8 mouse cellular contexts compared by ENCODE assay signal in genomic region chr6:59023455-59024163, GRCm38 (mm10). TPM values are rescaled to one million over a fixed set of nuclear protein-coding genes. Genes with fewer than 3 reads are reported as not detected.
A peak's percentile ranks its signal among the peaks of the same experiment; 100 is the strongest.
DNase-seq lines count a peak whose midpoint lies in the region; ATAC-seq and TF ChIP-seq lines count a peak whose summit lies in the region.

No protein-coding gene starts in this region.

- peak overlapping the region; percentile 72 for H3K9ac ChIP-seq in heart, embryonic 11.5 days (ENCODE audit: low read depth, low read length)
- H3K9ac ChIP-seq in heart, embryonic 16.5 days (ENCODE audit: low read length) = peak overlapping the region; percentile 74
- H3K9ac ChIP-seq in liver, embryonic 16.5 days (ENCODE audit: low read depth, low read length) = no peak overlapping the region; the same call in 1 of the 2 replicates

- no peak for DNase-seq in heart, postnatal 14 days
- no peak for DNase-seq in thymus, postnatal 25 days
- DNase-seq in left cerebral cortex, postnatal 25 days (ENCODE audit: low spot score in 2 of 2) = no peak
- no peak for DNase-seq in thymus, postnatal 14 days

- H3K36me3 ChIP-seq in heart, embryonic 11.5 days (ENCODE audit: control insufficient read depth, insufficient read depth, low read length) = no peaks in the 10 kb centered on the region
- H3K36me3 ChIP-seq in heart, embryonic 16.5 days (ENCODE audit: control insufficient read depth, insufficient read depth) = no peaks in the 10 kb centered on the region
- H3K36me3 ChIP-seq in liver, embryonic 16.5 days (ENCODE audit: control insufficient read depth, insufficient read depth) = no peaks in the 10 kb centered on the region

- peak overlapping the region; percentile 62 for H3K4me3 ChIP-seq in heart, embryonic 11.5 days (ENCODE audit: low read depth, low read length)
- peak overlapping the region; percentile 57 for H3K4me3 ChIP-seq in bone marrow, adult 2 months (replicated peaks; ENCODE audit: control insufficient read depth, low read depth, low read length)
- H3K4me3 ChIP-seq in heart, embryonic 16.5 days (ENCODE audit: low read length) = peak overlapping the region; percentile 69
- H3K4me3 ChIP-seq in liver, embryonic 16.5 days (ENCODE audit: low read depth, low read length) = peak overlapping the region; percentile 62

- TF ChIP-seq CTCF in bone marrow, adult 2 months (IDR thresholded peaks at IDR 0.05; ENCODE audit: control insufficient read depth, insufficient read depth, low read length) = no peak

- peak overlapping the region; percentile 66; the same call in 1 of the 2 replicates for H3K27ac ChIP-seq in heart, embryonic 11.5 days (ENCODE audit: low read depth, low read length)
- H3K27ac ChIP-seq in bone marrow, adult 2 months (ENCODE audit: control insufficient read depth, insufficient read depth, low read depth, low read length, poor library complexity) = no peak overlapping the region
- peak overlapping the region; percentile 90 for H3K27ac ChIP-seq in heart, embryonic 16.5 days (ENCODE audit: low read length)
- H3K27ac ChIP-seq in liver, embryonic 16.5 days (ENCODE audit: low read length) = peak overlapping the region; percentile 55

- WGBS in heart, embryonic 11.5 days (ENCODE audit: insufficient replicate concordance) = 44% methylated on average over 6 of the region's 6 CpGs
- 43% methylated on average over 6 of the region's 6 CpGs for WGBS in bone marrow, adult 2 months
- WGBS in heart, embryonic 16.5 days = 38% methylated on average over 6 of the region's 6 CpGs
- 30% methylated on average over 6 of the region's 6 CpGs for WGBS in liver, embryonic 16.5 days (ENCODE audit: insufficient replicate concordance)

- H3K4me2 ChIP-seq in heart, embryonic 11.5 days = peak overlapping the region; percentile 68
- H3K4me2 ChIP-seq in heart, embryonic 16.5 days (ENCODE audit: low read depth, low read length) = peak overlapping the region; percentile 69
- H3K4me2 ChIP-seq in liver, embryonic 16.5 days (ENCODE audit: low read depth, low read length) = peak overlapping the region; percentile 57

- ATAC-seq in heart, embryonic 11.5 days (replicated peaks; ENCODE audit: insufficient number of reproducible peaks, low FRiP score, low TSS enrichment) = no peak
- no peak for ATAC-seq in heart, embryonic 16.5 days (replicated peaks; ENCODE audit: extremely low read depth, insufficient read depth, low FRiP score)
- ATAC-seq in liver, embryonic 16.5 days (ENCODE audit: low read depth) = no peak

- H3K4me1 ChIP-seq in heart, embryonic 11.5 days (ENCODE audit: control insufficient read depth, insufficient read depth, low read length) = 0 out of 2 replicates have a peak, but pooled peaks cover 2% of the 10 kb centered on the region
- H3K4me1 ChIP-seq in bone marrow, adult 2 months (ENCODE audit: control insufficient read depth, insufficient read depth, low read length) = no peaks in the 10 kb centered on the region
- H3K4me1 ChIP-seq in heart, embryonic 16.5 days (ENCODE audit: control insufficient read depth, insufficient read depth, low read length) = peaks cover 8% of the 10 kb centered on the region; the same call in 1 of the 2 replicates
- H3K4me1 ChIP-seq in liver, embryonic 16.5 days (ENCODE audit: control insufficient read depth, low read depth, low read length) = no peaks in the 10 kb centered on the region

- intact Hi-C loops in heart, postnatal 14 days (cut with DNase I) = loop anchor here (5.0 kb wide), 1 partner anchor 184 kb away; the partner anchor contains the start of gene Tigd2
- intact Hi-C loops in left cerebral cortex, postnatal 25 days (cut with DNase I) = loop anchor here (2.0 to 5.0 kb wide), 2 partner anchors 157 to 191 kb away; partner anchors contain the start of gene Herc3

- no peaks in the 10 kb centered on the region for H3K27me3 ChIP-seq in heart, embryonic 11.5 days (ENCODE audit: control insufficient read depth, insufficient read depth, low read length)
- no peaks in the 10 kb centered on the region for H3K27me3 ChIP-seq in heart, embryonic 16.5 days (ENCODE audit: control insufficient read depth, insufficient read depth, low read length)
- H3K27me3 ChIP-seq in liver, embryonic 16.5 days (ENCODE audit: control insufficient read depth, insufficient read depth, low read depth, low read length) = no peaks in the 10 kb centered on the region

- H3K9me3 ChIP-seq in heart, embryonic 11.5 days (replicated peaks; ENCODE audit: control insufficient read depth, low read length) = no peaks in the 10 kb centered on the region
- no peaks in the 10 kb centered on the region for H3K9me3 ChIP-seq in heart, embryonic 16.5 days (replicated peaks; ENCODE audit: control insufficient read depth, low read length)
- H3K9me3 ChIP-seq in liver, embryonic 16.5 days (replicated peaks; ENCODE audit: control insufficient read depth, low read length) = no peaks in the 10 kb centered on the region

- no peak for TF ChIP-seq POLR2A in bone marrow, adult 2 months (IDR thresholded peaks at IDR 0.05; ENCODE audit: borderline replicate concordance, control insufficient read depth, low read depth, low read length)

RNA-seq across cellular contexts. Expression of gene Fam13a, which starts 0.7 kb away (rescaled TPM):
- polyA plus RNA-seq in heart, embryonic 11.5 days (2014; fragmentation: Nextera tagmentation; extraction: Ambion mirVana) = 6.7 and 10.2 TPM in 2 replicates
- 10 to 100 TPM; 17.3 to 22.0 TPM for total RNA-seq in heart, postnatal 14 days (2021)
- 0.68 and 1.6 TPM in 2 replicates for polyA plus RNA-seq in bone marrow, adult 2 months (2011; ENCODE audit: insufficient read depth, insufficient read length, low replicate concordance, missing spikeins)
- polyA plus RNA-seq in heart, embryonic 16.5 days (2015; fragmentation: Nextera tagmentation; extraction: Ambion mirVana) = 10.6 and 12.3 TPM in 2 replicates
- polyA plus RNA-seq in liver, embryonic 16.5 days (2015; fragmentation: Nextera tagmentation; extraction: Ambion mirVana) = 3.9 and 4.8 TPM in 2 replicates
- total RNA-seq in left cerebral cortex, postnatal 25 days (2021) = 10 to 100 TPM; 12.0 to 12.1 TPM
